Comparison of ENCODE assay signal across 17 mouse cellular contexts in the genomic region with DNA sequence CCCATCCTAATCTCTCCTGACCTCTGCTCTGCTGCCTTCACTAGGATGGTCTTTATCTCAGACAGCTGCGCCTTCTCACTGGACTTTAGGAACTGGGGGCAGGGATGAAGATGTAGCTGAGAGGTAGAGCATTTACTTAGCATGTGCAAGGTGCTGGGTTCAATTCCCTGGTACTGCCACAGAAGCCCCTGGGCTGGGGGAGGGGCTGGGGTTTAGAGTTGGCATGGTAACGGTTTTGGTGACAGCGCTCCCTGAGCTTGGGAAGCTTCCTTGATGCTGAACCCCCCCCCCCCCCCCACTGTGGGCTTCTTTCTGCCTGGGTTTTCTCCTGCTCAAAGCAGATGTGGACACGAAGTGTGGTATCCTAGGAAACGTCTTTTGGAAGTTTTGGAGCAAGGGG.
DNase-seq lines count a peak whose midpoint lies in the region; ATAC-seq lines count a peak whose summit lies in the region.
"Had no signal": no experiment of that assay in that cellular context is flagged by ENCODE, and none has a peak within 500 bp of the region (broad histone marks: within the 10 kb centered on the region; RNA-seq: fewer than 3 reads in every experiment).

No protein-coding gene starts in this region.

- peaks cover 39% of the 10 kb centered on the region for H3K4me1 ChIP-seq in heart, embryonic 15.5 days (replicated peaks)
- peaks cover 22% of the 10 kb centered on the region for H3K4me1 ChIP-seq in midbrain, embryonic 11.5 days (ENCODE audit: control insufficient read depth, insufficient read depth, low read length)
- H3K4me1 ChIP-seq in midbrain, embryonic 15.5 days = peaks cover 7% of the 10 kb centered on the region; the same call in 1 of the 2 replicates
- 0 out of 2 replicates have a peak, but pooled peaks cover 3% of the 10 kb centered on the region for H3K4me1 ChIP-seq in midbrain, embryonic 14.5 days (ENCODE audit: control insufficient read depth, insufficient read depth, low read length)

- H3K4me3 ChIP-seq in heart, embryonic 15.5 days = no peak overlapping the region
- H3K4me3 ChIP-seq in midbrain, embryonic 11.5 days (ENCODE audit: low read depth, low read length) = no peak overlapping the region
- H3K4me3 ChIP-seq in midbrain, embryonic 15.5 days = no peak overlapping the region
- H3K4me3 ChIP-seq in midbrain, embryonic 14.5 days (replicated peaks; ENCODE audit: low read depth, low read length) = no peak overlapping the region

- 60% methylated on average over 5 of the region's 5 CpGs for WGBS in heart, embryonic 15.5 days
- WGBS in midbrain, embryonic 11.5 days = 21% methylated on average over 5 of the region's 5 CpGs
- WGBS in midbrain, embryonic 15.5 days = 22% methylated on average over 5 of the region's 5 CpGs
- WGBS in midbrain, embryonic 14.5 days = 16% methylated on average over 5 of the region's 5 CpGs

- peak; percentile 22 for DNase-seq in embryo, embryonic 11 days
- DNase-seq in embryo, embryonic 10 days (ENCODE audit: low spot score) = no peak
- DNase-seq in heart, adult 8-10 months (ENCODE audit: low spot score) = no peak
- DNase-seq in midbrain, embryonic 11.5 days (ENCODE audit: low spot score, missing footprints) = peak; percentile 91
- peak; percentile 44 for DNase-seq in midbrain, embryonic 14.5 days
- no peak for DNase-seq in thymus, postnatal 0 days (ENCODE audit: low spot score)
- DNase-seq: adrenal gland, postnatal 36 days; cerebellum, adult 9-10 months; kidney, adult 18-20 months; kidney, postnatal 14 days; lung, embryonic 14.5 days; spleen, adult 18-20 months; thymus, postnatal 36 days had no signal

- no peaks in the 10 kb centered on the region for H3K27me3 ChIP-seq in heart, embryonic 15.5 days
- no peaks in the 10 kb centered on the region for H3K27me3 ChIP-seq in midbrain, embryonic 11.5 days (ENCODE audit: control insufficient read depth, insufficient read depth, low read length)
- H3K27me3 ChIP-seq in midbrain, embryonic 15.5 days (replicated peaks) = no peaks in the 10 kb centered on the region
- H3K27me3 ChIP-seq in midbrain, embryonic 14.5 days (ENCODE audit: control insufficient read depth, insufficient read depth, low read length) = no peaks in the 10 kb centered on the region
- H3K27me3 ChIP-seq: CH12.LX had no signal

- no peak for ATAC-seq in heart, embryonic 15.5 days (replicated peaks; ENCODE audit: insufficient number of reproducible peaks, insufficient read depth, low FRiP score, low read depth)
- ATAC-seq in midbrain, embryonic 11.5 days (ENCODE audit: low FRiP score) = peak; percentile 81
- ATAC-seq in midbrain, embryonic 15.5 days (replicated peaks) = no peak
- ATAC-seq in midbrain, embryonic 14.5 days (ENCODE audit: low FRiP score, low TSS enrichment) = peak; percentile 28; the same call in 1 of the 2 replicates

- no peaks in the 10 kb centered on the region for H3K9me3 ChIP-seq in heart, embryonic 15.5 days (replicated peaks)
- no peaks in the 10 kb centered on the region for H3K9me3 ChIP-seq in midbrain, embryonic 11.5 days (ENCODE audit: control insufficient read depth, low read length)
- no peaks in the 10 kb centered on the region for H3K9me3 ChIP-seq in midbrain, embryonic 15.5 days
- no peaks in the 10 kb centered on the region for H3K9me3 ChIP-seq in midbrain, embryonic 14.5 days (ENCODE audit: control insufficient read depth, low read length)

- no peak overlapping the region for H3K4me2 ChIP-seq in heart, embryonic 15.5 days
- no peak overlapping the region for H3K4me2 ChIP-seq in midbrain, embryonic 11.5 days
- no peak overlapping the region for H3K4me2 ChIP-seq in midbrain, embryonic 15.5 days
- H3K4me2 ChIP-seq in midbrain, embryonic 14.5 days (ENCODE audit: low read length) = no peak overlapping the region
- H3K4me2 ChIP-seq: liver, embryonic 11.5 days; lung, embryonic 14.5 days had no signal

- no peak overlapping the region for H3K9ac ChIP-seq in heart, embryonic 15.5 days
- H3K9ac ChIP-seq in midbrain, embryonic 11.5 days (ENCODE audit: low read length) = no peak overlapping the region
- no peak overlapping the region for H3K9ac ChIP-seq in midbrain, embryonic 15.5 days
- H3K9ac ChIP-seq in midbrain, embryonic 14.5 days (replicated peaks; ENCODE audit: low read length) = no peak overlapping the region
- H3K9ac ChIP-seq: lung, embryonic 14.5 days had no signal

- H3K27ac ChIP-seq in heart, embryonic 15.5 days = peak overlapping the region; percentile 86
- H3K27ac ChIP-seq in midbrain, embryonic 11.5 days (ENCODE audit: low read depth, low read length) = no peak overlapping the region
- H3K27ac ChIP-seq in midbrain, embryonic 15.5 days = no peak overlapping the region
- H3K27ac ChIP-seq in midbrain, embryonic 14.5 days (replicated peaks; ENCODE audit: low read depth, low read length) = no peak overlapping the region

- peaks cover 10% of the 10 kb centered on the region for H3K36me3 ChIP-seq in heart, embryonic 15.5 days
- H3K36me3 ChIP-seq in midbrain, embryonic 11.5 days (ENCODE audit: control insufficient read depth, insufficient read depth, low read length) = peaks cover 4% of the 10 kb centered on the region; the same call in 1 of the 2 replicates
- H3K36me3 ChIP-seq in midbrain, embryonic 15.5 days (replicated peaks) = no peaks in the 10 kb centered on the region
- no peaks in the 10 kb centered on the region for H3K36me3 ChIP-seq in midbrain, embryonic 14.5 days (ENCODE audit: control insufficient read depth, insufficient read depth, low read length)

Comparison
In these comparisons a context has a peak if more than half of its experiments do, and no peak if none do; other contexts are left out.
1. DNase-seq: peak in embryo, embryonic 11 days (single experiment), midbrain, embryonic 11.5 days (single experiment) and midbrain, embryonic 14.5 days (single experiment); none in embryo, embryonic 10 days (single experiment), heart, adult 8-10 months (single experiment) and thymus, postnatal 0 days (single experiment).
2. ATAC-seq: peak in midbrain, embryonic 11.5 days (single experiment) and midbrain, embryonic 14.5 days (single experiment); none in heart, embryonic 15.5 days (single experiment) and midbrain, embryonic 15.5 days (single experiment).